Mouse (Mus musculus): ENCODE results near the gene Cpa5.
A peak's percentile ranks its signal among the peaks of the same experiment; 100 is the strongest.

Cpa5 gene

DNA sequence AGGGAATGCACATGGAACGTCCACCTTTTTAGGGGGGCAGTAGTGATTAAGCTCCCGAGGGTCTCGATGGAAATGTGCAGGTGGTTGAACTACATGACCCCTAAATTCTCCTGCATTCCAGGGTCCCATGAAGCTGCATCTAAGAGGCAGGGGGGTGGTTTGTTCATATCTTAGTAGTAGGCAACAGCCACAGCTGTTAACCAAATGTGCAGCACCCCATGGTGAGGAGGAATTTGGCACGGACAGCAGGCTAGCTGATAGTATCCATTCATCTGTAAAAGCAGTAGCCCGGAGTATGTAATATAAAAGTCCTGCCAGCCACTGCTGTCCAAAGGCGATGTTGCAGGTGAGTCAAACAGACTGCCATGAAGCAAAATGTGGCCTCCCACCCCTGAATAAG, 34.6 kb downstream of the Cpa5 start:
- DNase-seq, result no peak

DNA sequence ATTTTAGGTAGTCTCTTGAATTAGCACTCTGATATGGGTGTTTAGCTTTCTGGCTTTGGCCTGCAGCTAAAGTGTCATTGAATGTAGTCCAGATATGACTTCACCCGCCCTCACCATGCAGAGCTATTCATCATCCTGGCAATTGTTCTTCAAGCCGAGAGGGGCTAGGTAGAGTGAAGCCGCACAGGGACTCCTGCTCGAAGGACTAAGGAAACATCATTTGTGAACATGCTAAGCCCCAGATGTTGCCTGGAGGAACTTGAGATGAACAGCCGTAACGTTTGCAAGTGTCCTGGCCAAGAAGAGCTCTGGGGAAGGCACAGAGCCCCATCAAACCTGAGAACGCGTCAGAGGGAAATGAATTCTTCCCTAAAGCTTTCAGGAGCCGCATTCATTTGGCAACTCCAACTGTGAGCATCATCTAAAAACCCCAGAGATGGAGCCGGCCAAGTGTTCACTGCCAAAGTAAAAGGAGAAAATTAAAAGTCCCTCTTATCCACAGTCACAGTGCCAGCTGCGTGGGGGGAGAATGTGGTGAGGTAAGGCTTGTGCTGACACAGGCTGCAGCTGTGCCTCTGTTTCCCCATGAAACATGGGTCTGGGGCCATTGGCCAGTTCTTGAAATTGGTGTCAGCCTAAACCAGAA, 39.0 kb downstream of the Cpa5 start:
- no peak for DNase-seq

DNA sequence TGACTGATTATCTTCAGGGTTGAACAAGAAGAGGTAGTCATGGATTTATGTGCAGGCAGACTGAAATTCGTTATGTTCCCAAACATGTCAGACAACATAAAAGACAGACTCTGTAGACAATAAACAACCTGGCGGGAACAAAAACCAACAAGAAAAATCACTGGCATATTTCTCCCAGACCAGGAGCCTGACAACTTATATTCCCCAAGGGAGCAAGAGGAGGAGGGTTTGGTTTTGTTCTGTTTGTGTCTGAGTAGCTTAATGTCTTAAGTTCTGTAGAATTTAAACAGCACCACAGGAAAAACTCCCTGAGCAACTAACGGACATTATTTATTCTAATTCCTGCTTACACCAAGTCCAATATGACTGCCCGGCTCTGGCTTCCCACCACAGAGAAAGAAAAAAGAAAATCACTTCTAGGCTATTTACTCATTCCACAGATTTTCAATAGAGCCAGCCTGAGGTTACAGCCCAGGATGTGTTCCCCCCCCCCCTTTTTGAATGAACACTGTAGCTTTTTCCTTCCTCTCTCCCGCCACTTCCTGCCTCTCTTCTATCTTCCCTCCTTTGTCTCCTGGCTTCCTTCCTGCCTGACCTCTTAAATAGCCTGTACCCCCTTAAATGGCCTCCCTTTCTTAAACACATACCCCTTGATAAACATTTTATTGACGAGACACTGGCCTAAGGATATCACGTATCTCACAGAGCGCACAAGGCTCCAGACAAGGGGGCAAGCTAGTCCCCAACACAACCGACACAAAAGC, 41.8 kb downstream of the Cpa5 start:
- no peak for DNase-seq

DNA sequence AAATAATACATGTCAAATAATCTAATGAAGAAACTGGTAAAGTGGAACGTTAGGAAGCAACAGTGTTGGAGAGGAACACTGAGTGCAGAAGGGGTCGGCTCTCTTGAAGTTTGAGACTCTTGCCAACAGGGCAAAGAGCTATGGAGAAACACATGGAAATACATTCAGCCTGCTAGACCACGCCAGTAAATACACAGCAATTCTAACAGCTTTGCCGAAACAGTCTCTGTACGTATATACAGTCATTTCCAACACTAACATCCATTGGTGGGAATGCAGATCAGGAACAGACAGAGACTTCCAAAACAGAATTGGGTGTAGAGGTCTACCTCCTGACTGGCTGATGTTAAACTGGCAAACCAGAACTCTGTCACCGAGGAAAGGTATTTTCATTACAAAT, 42.7 kb downstream of the Cpa5 start:
- DNase-seq, result no peak

DNA sequence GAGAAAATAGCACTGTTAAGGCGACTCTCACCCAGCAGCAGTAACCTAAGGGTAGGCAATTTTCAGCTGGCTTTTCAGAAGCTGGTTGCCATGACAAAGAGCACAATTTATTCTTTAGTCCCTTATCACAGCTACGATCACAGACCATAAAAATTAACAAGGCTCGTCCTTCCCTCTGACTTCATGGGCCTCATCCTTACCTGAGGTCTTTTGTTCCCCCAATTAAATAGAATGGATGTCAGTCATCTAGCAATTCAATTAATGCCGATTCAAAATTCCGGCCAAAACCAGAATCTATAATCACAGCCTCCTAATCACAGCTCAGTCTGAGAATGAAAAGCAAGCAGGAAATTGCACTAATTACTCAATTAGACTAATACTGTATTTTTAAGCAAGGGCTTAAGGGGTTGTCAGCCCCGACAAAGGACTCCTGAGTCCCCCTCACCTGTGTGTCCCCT, 43.6 kb downstream of the Cpa5 start:
- DNase-seq, result no peak

DNA sequence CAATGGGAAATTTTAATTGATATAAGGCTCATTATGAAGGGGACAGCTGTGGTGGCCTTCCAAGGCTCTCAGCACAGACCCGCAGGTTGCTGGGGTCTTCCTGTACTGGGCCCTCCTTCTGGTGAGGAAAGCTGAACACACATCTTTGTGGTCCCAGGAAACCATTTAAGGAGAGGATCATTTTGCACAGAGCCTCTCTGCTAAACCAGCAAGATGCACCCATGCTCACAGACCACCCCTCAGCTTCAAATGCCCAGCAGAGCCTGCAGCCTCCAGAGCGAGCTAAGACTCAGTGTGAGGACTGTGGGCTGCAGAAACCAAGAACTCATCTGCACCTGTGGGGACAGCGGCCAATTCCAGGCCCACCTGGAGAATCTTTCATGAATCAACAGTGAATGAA, 44.1 kb downstream of the Cpa5 start:
- DNase-seq, result no peak

DNA sequence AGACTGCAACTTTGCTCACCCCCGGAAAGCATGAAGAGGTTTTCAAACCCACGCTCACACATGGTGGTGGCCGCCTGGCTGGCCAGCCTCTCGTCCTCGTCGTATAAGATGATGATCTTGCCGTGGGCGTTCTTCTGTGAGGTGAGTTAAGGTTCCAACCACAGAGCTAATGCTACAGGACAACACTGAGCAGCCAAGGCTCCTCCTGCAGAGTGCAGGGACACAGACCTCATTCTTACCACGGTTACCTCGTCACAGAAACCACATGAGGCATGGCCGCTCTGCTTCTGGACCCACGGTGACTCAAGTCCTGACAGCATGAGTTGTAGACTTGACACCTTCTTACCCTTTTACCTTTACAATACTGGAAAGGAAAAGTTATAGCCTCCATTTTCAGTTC, 46.5 kb downstream of the Cpa5 start:
- no peak for DNase-seq

DNA sequence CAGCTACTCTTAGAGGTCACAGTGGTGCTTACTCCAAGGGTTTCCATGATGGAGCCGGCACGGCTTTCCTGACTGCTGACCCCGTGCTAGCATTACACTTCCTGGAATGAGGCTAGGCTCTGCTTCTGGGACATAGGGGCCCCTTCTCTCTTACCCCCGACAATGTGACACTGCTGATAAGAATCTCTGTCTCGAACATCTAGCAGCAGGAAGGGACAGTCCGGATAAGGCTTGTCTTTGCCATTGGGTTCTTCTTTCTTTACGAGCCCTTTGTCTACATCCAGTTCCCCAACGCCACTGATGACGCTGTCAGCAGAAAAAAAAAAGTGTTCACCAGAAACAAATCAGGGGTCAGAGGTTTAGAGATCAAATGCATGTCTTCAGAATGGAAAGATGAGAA, 47.8 kb downstream of the Cpa5 start:
- DNase-seq, result no peak

DNA sequence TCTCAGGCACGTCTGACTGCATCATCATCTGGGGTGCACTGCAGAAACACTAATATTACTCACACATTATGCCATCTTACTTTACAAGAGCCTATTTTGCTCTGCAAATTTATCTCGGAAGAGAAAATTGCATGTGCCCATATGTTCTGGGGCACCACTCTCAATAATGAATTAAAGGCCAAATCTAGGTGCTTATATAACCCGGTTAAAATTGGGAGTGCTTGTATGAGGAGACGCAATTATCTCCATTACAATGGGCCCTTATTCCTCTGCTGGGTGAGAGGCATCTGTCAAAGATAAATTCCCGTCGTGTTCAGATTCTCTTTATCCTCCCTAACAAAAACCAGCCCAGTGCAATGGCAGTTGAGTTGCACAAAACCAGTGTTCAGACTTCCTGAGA, 54.0 kb downstream of the Cpa5 start:
- no peak for DNase-seq

DNA sequence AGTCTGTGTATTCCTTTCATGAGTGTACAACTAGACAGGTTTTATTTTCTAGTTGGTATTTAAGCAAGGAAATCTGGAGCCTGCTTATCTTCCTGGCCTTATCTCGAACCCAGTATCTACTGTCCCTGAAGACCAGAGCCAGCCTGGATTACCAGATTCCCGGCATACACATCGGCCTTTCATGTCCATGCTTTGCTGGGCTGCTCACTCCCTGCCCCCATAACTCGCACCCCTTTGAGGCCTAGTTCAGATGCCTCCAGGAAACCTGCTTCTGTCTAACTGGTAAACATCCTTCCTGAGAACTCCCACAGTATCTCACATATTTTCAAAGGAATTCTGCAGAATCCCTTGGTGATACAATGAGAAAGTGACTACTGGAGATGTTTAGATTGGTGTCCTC, 54.5 kb downstream of the Cpa5 start:
- no peak for DNase-seq

DNA sequence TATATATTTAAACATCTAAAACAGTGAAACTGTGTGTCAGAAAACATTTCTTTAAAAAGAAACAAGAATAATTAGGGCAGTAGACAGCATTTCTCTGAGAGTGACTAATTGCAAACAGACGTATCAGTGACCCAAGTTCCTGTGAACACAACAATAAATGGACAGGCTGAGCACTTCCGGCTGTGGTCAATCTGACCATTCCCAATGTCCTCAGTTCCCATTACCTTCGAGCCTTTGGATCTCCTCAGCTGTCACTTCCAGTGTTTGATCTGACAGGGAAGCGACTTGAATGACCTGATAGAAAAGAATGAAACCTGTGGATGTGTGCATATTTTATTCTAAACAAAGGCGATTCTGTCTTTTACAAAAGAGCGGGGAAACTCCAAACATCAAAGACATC, 55.2 kb downstream of the Cpa5 start:
- DNase-seq, result no peak

DNA sequence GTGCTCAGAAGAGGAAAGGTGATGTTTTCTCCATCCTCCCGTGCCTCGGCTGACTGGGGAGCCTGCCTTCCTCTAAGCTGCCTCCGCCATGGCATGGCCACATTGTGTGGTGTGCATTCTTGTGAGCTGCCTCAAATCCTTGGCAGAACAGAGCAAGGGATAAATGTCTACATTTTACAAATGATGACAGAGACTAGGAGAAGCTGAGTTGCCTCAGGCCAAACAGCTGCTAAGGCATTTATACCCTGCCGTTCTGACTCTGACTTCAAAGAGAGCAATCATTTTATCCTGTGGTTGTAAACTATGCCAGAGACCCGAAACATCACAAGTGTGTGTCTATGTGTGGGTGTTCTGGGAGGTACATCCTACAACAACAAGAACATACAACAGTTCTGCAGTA, 56.8 kb downstream of the Cpa5 start:
- DNase-seq, result no peak

DNA sequence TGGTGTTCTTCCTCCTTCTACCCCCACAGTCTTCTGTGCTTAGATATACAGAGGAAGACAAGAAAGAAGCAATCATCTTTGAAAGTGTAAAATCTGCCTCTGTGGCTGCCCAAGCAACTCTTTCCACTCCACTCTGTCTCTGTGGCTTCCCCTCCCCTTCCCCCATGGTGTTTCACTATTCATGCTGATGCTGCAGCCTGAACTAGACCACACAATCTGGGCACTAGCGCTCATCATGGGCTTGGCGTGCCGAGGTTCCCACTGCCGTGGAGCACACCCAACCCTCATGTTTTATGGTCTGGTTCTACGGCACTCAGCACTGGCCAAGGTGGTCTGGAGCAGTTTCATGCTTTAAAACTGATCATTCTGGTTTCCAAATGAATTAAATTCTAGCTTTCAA, 60.9 kb downstream of the Cpa5 start:
- no peak for DNase-seq

DNA sequence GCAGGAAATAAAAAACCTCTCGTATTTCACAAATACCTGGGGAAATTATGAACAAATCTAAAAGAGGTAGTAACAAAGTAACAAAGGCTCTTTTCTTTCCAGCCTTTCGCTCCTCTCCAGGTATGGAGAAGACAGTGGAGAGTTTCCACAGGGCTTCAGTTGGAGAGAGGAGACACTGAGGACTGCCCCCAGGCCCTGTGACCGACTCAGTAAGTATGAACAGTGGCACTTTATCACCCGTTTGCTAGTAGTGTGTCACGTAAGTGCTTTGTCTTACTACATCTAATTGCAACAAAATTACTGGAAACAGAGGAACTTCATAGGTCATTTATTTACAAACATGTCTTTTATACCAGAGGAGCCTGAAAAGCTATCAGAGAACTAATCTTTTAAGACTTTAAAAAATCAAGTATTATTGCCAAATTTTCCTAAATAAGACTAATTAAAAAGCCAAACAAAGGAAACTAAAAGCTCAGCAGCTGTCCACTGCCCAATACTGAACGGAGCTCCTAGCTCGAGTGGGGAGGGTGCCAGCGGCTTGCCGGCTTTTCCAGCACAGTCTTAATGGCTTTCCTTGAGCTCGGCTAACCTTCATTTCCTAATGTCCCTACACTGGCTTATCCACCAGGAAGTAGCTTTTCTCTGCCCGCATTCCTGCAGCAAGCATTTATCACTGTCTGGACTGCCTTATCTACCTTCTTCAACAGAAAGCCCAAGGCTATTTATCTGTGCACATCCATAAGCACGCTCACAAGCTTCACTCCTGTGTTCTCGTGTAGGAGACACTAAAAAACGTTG, 63.2 kb downstream of the Cpa5 start:
- DNase-seq, result peak; percentile 23 to 48

DNA sequence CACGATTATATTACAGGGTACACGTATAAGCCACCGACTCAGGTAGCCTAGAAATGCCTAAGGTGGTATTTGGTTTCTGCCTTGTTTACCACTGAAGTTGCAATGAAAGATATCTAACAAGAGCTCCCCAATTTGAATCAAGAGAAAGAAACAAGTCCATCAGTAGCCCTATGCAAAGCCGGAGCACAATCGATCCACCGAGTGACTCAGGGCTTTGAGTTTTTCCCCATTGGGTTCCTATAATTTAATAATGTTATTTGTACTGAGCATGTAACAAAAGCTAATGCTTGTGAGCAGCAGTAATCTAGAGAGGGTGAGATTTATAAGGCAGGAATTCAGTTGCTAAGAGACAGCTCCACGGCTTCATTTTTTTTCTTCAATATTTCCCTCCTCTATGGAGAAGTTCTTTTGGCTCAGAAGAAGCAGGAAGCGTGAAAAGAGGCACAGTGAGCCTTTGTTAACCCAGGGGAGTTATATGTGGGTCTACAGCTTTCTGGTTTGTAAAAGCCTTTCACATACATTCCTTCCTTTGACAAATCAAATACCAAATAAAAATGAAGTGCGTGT, 64.0 kb downstream of the Cpa5 start:
- no peak for DNase-seq

DNA sequence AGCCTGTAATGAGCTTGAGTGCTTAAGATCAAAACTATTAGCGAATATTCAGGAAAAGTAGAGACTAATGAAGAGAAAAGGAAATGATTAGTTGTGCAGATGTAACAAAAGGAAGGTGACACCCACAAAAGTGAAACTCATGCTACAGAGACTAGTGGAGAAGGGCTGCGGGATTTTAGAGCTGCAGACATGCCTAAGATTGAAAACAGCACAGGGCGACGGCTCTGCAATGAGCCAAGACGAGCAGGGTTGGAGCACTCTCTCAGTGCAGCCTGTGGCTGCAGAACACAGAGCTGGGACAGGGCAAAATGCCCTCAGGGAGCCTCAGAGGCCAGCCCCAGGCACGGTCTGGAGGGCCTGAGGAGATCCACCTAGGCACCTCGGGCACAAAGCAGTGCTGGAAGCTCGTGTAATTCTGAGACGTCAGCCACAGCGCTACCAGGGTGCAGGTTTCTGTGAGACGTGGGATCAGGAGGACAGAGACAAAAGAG, 64.5 kb downstream of the Cpa5 start:
- peak in 1 of 2 experiments; percentile 13 for DNase-seq

DNA sequence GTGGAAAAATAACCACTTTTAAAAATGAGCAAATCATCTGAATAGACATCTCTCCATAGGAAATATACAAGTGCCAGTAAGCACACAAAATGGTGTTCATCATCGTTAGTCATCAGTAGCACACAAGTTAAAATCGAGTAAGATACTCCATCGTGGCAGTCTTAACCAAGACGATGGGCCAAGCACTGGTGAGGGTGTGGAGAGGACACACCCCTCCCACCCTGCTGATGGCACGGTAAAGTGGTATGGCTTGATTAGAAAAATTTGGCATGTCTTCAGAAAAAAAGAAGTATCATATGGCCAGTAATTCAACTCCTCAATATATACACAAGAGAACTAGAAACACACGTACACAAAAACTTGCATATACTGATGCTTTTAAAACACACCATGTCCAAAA, 65.7 kb downstream of the Cpa5 start:
- no peak for DNase-seq

DNA sequence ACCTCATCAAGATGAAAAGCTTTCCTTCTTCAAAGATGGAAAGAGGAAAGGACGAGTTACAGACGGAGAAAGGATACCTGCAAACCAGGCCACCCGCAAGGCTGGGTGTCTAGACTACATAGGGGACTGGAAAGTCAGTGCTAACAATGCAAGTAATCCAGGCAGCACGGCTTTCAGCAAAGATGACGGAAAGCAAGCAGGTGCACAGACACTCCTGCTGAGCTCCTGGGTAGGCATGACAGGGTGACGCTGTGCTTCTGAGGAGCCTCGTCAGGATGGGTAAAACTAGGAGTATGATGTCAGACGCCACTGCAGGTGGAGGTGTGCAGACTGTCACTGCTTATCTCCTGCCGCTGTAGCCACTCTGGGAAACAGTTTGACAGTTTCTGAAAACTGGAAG, 66.8 kb downstream of the Cpa5 start:
- DNase-seq, result no peak

DNA sequence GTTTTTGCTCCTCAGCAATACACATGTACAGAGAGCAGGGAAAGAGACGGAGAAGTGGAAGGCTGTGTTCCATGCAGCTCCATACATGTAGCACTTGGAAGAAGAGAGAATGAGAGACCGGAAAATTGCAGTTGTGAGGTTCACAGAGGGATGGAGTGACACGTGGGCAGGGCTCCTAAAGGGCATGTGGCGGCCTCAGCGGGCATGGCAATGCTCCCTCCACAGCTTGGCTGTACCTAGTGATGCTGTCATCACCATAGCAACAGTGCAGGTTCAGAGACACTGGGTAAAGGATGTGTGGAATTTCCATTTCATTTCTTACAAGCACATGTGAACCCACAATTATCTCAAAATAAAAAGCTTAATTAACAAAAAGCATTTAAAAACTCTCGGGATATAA, 67.7 kb downstream of the Cpa5 start:
- DNase-seq, result no peak

DNA sequence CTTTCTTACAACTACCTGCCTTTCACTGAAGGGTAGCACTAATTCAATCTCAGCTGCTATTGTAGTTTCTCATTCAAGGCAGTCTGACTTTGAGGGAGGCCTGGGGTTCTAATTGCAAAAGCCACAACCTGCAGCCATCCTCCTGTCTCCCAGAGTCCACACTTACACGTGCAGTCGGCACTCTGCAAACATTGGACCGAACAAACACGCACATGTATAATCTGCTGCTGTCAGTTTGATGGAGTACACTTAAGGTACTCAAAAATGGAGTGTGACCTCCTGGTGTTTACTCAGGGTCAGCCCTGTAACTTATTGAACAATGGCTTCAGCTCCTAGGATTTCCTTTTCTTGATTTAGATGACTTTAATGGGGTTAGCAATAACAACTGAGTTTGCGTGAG, 68.8 kb downstream of the Cpa5 start:
- DNase-seq, result no peak

DNA sequence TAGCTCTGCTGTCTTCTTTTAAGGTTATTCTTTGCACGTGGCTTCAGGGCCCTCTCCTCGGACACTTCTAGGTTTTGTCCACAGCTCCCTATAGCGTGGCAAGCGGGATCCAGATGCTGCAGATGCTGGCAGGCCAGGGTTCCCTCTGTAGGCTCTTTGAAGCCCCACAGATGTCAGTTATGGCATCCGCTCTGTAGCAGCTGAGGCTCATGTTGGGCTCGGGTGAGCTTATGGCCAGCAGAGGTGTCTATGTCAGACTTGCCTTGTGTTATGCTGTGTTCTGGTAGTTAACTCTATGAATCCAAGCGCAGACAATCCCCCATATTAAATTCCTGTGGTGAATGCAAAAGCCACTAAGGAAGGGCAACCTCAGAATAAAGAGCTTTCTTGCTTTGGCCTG, 69.6 kb downstream of the Cpa5 start:
- DNase-seq, result no peak

Data from kidney, postnatal 36 days (tissue).